Mouse (Mus musculus) forebrain, embryonic 11.5 days (tissue): ENCODE measurements around the gene Fanca. TPM values are rescaled to one million over a fixed set of nuclear protein-coding genes. Genes with fewer than 3 reads are reported as not detected.
A peak's percentile ranks its signal among the peaks of the same experiment; 100 is the strongest.
"Not testable (repeated sequence)": the region's sequence is repeated elsewhere in the genome, so short reads cannot be mapped to it uniquely, and the experiment has no call there.

ENCODE experiments used
- ATAC-seq: fragments of 200-750 bp; cut with Nextera tagmentation; replicated peaks from 2 replicates; pipeline ENCODE4 v1.8.0; 2017; ENCODE audit warnings: moderate TSS enrichment; ENCODE audit not compliant: low FRiP score
- DNase-seq: peaks from one replicate; pipeline ENCODE4 v3.0.0-alpha.2; 2017; ENCODE audit warnings: low spot score
- H3K27ac ChIP-seq: fragments of 300-500 bp; sonication (generic); 2 replicates; pipeline ENCODE4 v1.5.1; 2014; ENCODE audit warnings: low read depth, low read length
- H3K27me3 ChIP-seq: fragments of 300-500 bp; sonication (generic); 2 replicates; pipeline ENCODE4 v1.6.1; 2014; ENCODE audit warnings: mild to moderate bottlenecking, low read length, mixed read lengths; ENCODE audit not compliant: control insufficient read depth, insufficient read depth
- H3K36me3 ChIP-seq: fragments of 300-500 bp; sonication (generic); 2 replicates; pipeline ENCODE4 v1.6.1; 2014; ENCODE audit warnings: mild to moderate bottlenecking, low read length, moderate library complexity, mixed read lengths; ENCODE audit not compliant: control insufficient read depth, insufficient read depth
- H3K4me1 ChIP-seq: fragments of 300-500 bp; sonication (generic); replicated peaks from 2 replicates; pipeline ENCODE4 v1.6.1; 2014; ENCODE audit warnings: low read length, mixed read lengths; ENCODE audit not compliant: control insufficient read depth, insufficient read depth
- H3K4me2 ChIP-seq: fragments of 300-500 bp; sonication (generic); 2 replicates; pipeline ENCODE4 v1.6.1; 2014; ENCODE audit warnings: low read depth, mild to moderate bottlenecking, low read length, moderate library complexity, mixed read lengths; ENCODE audit not compliant: severe bottlenecking
- H3K4me3 ChIP-seq: fragments of 300-500 bp; sonication (generic); 2 replicates; pipeline ENCODE4 v1.5.1; 2014; ENCODE audit warnings: low read depth, low read length
- H3K9ac ChIP-seq: fragments of 300-500 bp; sonication (generic); 2 replicates; pipeline ENCODE4 v1.6.1; 2014; ENCODE audit warnings: low read length
- H3K9me3 ChIP-seq: fragments of 300-500 bp; sonication (generic); 2 replicates; pipeline ENCODE4 v1.6.1; 2016; ENCODE audit warnings: low read length, mixed read lengths; ENCODE audit not compliant: control insufficient read depth
- WGBS: fragments of 180-500 bp; shearing (Covaris S2); extraction: QIAGEN DNeasy Blood & Tissue Kit; methylation state at CpG from one replicate; pipeline ENCODE4 v1.1.7; 2014; 5-methylcytosine and 5-hydroxymethylcytosine counted together
- polyA plus RNA-seq: library from polyadenylated mRNA; unstranded; fragments of >200 nt; fragmentation: Nextera tagmentation; extraction: Ambion mirVana; gene quantifications from 2 replicates; pipeline ENCODE4 v1.2.1, GENCODE M21; 2014

The Fanca gene
- polyA plus RNA-seq, 1 experiment from 2014 or later: 46.5 TPM

DNA sequence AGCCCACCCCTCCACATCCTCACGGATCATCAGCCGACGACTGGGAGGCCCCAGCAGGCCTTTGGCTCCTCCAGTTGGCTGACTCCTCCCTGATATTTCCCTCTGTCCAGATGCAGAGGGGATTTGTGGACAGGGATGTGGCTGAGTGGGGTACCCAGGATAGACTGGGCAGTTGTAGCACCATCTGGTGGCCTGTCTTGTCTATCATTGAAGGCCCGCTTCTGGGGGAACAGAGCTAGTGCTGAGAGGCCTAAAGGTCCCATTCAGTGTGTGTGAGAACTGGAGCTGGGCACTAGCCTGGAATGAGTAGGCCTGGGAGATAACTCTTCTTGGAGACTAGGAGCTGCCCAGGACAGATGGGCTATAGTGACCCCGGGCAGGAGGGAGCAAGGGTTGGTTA lies 86.6 kb downstream of the Fanca start:
- H3K36me3 ChIP-seq: peaks cover 2% of the 10 kb centered on the region; the same call in 1 of the 2 replicates
- WGBS: 73% methylated on average over 5 of the region's 5 CpGs
- no peak overlapping the region for H3K4me3 ChIP-seq
- peaks cover 12% of the 10 kb centered on the region for H3K4me1 ChIP-seq
- no peak overlapping the region for H3K9ac ChIP-seq
- H3K9me3 ChIP-seq: no peaks in the 10 kb centered on the region
- peaks cover 10% of the 10 kb centered on the region for H3K27me3 ChIP-seq
- H3K4me2 ChIP-seq: no peak overlapping the region
- DNase-seq (no peak), ATAC-seq (no peak)
- H3K27ac ChIP-seq: no peak overlapping the region

- not testable (repeated sequence) for DNase-seq, H3K27me3 ChIP-seq, H3K4me2 ChIP-seq, H3K4me3 ChIP-seq, H3K27ac ChIP-seq, H3K9ac ChIP-seq, H3K4me1 ChIP-seq, ATAC-seq, H3K36me3 ChIP-seq, H3K9me3 ChIP-seq
- WGBS: 93% methylated on average over 9 of the region's 11 CpGs
These were observed 88.0 kb downstream of the Fanca start for GRCm38 (mm10) chr8:123230326-123230725.

GRCm38 (mm10) chr8:123228416-123228815 lies 90.0 kb downstream of the Fanca start:
- no peak for ATAC-seq
- no peaks in the 10 kb centered on the region for H3K9me3 ChIP-seq
- WGBS: 94% methylated on average over 1 of the region's 1 CpGs

DNA sequence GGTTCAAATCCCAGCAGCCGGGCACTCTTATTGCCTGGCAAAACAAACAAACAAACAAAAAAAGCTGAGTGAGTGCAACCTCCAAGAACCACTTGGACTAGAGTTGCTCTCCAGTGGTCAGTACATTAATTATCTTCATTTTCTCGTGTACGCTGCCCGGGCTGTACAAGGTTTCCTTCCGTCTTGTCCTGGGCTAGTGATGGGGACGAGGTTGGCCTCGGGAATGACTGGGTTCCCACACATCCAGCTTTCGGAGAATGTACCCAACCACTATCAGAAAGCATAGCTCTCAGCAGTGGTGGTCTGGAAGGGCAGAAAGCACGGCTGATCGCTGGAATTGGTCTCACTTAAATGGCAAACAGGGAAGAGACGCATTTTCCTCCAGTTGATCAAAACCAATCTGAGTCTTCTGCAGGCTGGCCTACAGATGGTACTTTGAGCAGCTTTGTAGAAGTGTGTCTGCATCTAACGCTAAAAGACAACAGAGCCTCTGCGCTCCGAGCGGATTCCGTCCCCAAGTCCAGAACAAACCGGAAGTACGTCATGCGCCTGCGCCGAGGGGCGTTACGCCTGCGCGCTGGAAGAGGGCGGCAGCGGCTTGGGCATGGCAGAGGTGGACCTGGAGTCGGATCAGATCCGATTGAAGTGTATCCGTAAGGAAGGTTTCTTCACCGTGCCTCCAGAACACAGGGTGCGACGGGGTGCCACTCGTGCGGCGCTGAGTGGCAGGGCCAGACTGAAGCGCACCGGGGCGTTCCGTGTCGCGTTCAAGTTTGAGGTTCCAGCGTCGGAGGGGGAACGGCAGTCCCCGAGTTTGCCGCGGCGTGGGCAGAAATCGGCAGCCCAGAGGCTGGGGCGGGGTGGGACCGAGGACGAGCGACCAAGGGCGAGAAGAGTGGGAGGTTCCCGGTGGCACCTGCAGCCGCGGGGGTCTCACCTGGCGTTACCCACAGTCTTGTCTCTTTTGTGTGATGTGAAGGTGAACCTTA lies 93.8 kb downstream of the Fanca start, which contains the start of gene Cdk10:
Gene Cdk10, plus strand, starts transcription at position 565 of the 989 bp plus-strand sequence.
- peak; percentile 90 for ATAC-seq
- 4% methylated on average over 59 of the region's 59 CpGs for WGBS
- peaks cover 9% of the 10 kb centered on the region; the same call in 1 of the 2 replicates for H3K4me1 ChIP-seq

More at GRCm38 (mm10) chr8:123228416-123228815, 90.0 kb downstream of the Fanca start:
- Histone ChIP-seq H3K27me3 (no peaks in the 10 kb centered on the region), H3K9ac (no peak overlapping the region), H3K4me1 (peaks cover 9% of the 10 kb centered on the region; the same call in 1 of the 2 replicates), H3K4me2 (no peak overlapping the region), H3K4me3 (no peak overlapping the region), H3K27ac (no peak overlapping the region), H3K36me3 (peaks cover 2% of the 10 kb centered on the region; the same call in 1 of the 2 replicates)
- no peak for DNase-seq

GRCm38 (mm10) chr8:123220917-123221316 lies 97.5 kb downstream of the Fanca start:
- H3K9me3 ChIP-seq: no peaks in the 10 kb centered on the region
- no peak overlapping the region for H3K9ac ChIP-seq
- ATAC-seq: no peak
- WGBS: 92% methylated on average over 1 of the region's 1 CpGs
- H3K36me3 ChIP-seq: no peaks in the 10 kb centered on the region
- no peak overlapping the region for H3K4me2 ChIP-seq
- H3K4me3 ChIP-seq: no peak overlapping the region
- H3K4me1 ChIP-seq: peaks cover 9% of the 10 kb centered on the region; the same call in 1 of the 2 replicates
- no peak overlapping the region for H3K27ac ChIP-seq
- no peak for DNase-seq
- H3K27me3 ChIP-seq: no peaks in the 10 kb centered on the region

More for the DNA sequence above, 93.8 kb downstream of the Fanca start, which contains the start of gene Cdk10:
- Histone ChIP-seq H3K27me3 (no peaks in the 10 kb centered on the region), H3K9ac (peak within 1 kb of the TSS; percentile 82), H3K4me2 (peak within 1 kb of the TSS; percentile 77), H3K4me3 (peak within 1 kb of the TSS; percentile 69), H3K36me3 (peaks cover 2% of the 10 kb centered on the region; the same call in 1 of the 2 replicates), H3K27ac (peak within 1 kb of the TSS; percentile 47; the same call in 1 of the 2 replicates), H3K9me3 (no peaks in the 10 kb centered on the region)
- DNase-seq: peak; percentile 94

Other genes with a start within 250 kb of the Fanca start
- 1,219 and 1,311 TPM in 2 replicates for gene Rpl13, start 216.2 kb downstream of the Fanca start, polyA plus RNA-seq
- gene Cpne7, start 201.2 kb downstream of the Fanca start, polyA plus RNA-seq: 0.19 TPM in 1 of 2 replicates, not detected in the other
- gene Sult5a1, start 160.3 kb downstream of the Fanca start, polyA plus RNA-seq: 2.9 and 4.3 TPM in 2 replicates
- 0.81 and 1.5 TPM in 2 replicates for gene Dpep1, start 132.3 kb downstream of the Fanca start, polyA plus RNA-seq
- gene Chmp1a, start 105.8 kb downstream of the Fanca start, polyA plus RNA-seq: 117 and 126 TPM in 2 replicates
- 5.9 and 6.0 TPM in 2 replicates for gene Spata33, start 105.7 kb downstream of the Fanca start, polyA plus RNA-seq
- gene Cdk10, start 93.7 kb downstream of the Fanca start, polyA plus RNA-seq: 36.0 and 36.6 TPM in 2 replicates
- 1.8 and 2.0 TPM in 2 replicates for gene Spata2l, start 82.3 kb downstream of the Fanca start, polyA plus RNA-seq
- 25.1 and 26.5 TPM in 2 replicates for gene Zfp276, start 64.4 kb downstream of the Fanca start, polyA plus RNA-seq
- 27.3 and 29.6 TPM in 2 replicates for gene Vps9d1, start 64.2 kb downstream of the Fanca start, polyA plus RNA-seq
- 12.4 and 13.4 TPM in 2 replicates for gene Spire2, start 14.1 kb upstream of the Fanca start, polyA plus RNA-seq
- gene Tcf25, start 55.2 kb upstream of the Fanca start, polyA plus RNA-seq: 166 and 186 TPM in 2 replicates
- gene Mc1r, start 88.5 kb upstream of the Fanca start, polyA plus RNA-seq: 0.16 and 0.31 TPM in 2 replicates
- 556 and 641 TPM in 2 replicates for gene Tubb3, start 92.8 kb upstream of the Fanca start, polyA plus RNA-seq
- 46.3 and 48.1 TPM in 2 replicates for gene Def8, start 105.0 kb upstream of the Fanca start, polyA plus RNA-seq
- 44.3 and 51.0 TPM in 2 replicates for gene Afg3l1, start 159.3 kb upstream of the Fanca start, polyA plus RNA-seq
- gene Dbndd1, start 196.9 kb upstream of the Fanca start, polyA plus RNA-seq: 24.0 and 27.5 TPM in 2 replicates
- gene Gas8, start 200.3 kb upstream of the Fanca start, polyA plus RNA-seq: 41.8 and 42.1 TPM in 2 replicates